Mouse (Mus musculus) thymus, adult 18-20 months (tissue): Measurements from ENCODE around the gene Parp12.

ENCODE experiments used
- DNase-seq, 2 experiments: peaks; one replicate each; pipeline ENCODE4 v3.0.0; 2022; ENCODE audit warnings: mixed read lengths in 2 of 2

The Parp12 gene

GRCm38 (mm10) chr6:39117584-39118455, at the start of gene Parp12:
Parp12 (minus strand) TSS chr6:39118349.
- peak; percentile 34 to 35 for DNase-seq

DNA sequence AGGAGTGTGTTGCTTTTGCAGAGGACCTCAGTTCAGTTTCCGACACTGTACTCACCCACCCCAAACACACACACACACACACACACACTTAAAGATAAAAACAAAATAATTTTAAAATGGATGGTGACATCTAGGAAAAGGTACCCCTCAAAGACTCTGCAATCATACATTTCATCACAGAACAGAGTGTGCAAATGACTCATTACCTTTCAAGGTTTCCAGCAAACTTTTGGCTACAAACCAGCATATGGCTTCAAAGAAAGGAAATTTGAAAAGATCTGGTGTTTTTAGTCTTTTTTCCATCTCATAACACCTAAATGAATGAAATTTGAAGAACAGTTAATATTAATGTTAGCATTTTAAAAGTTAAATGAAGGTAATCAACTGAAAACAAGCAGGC, 46.7 kb upstream of the Parp12 start:
- no peak for DNase-seq

GRCm38 (mm10) chr6:39161975-39162374, 43.8 kb upstream of the Parp12 start:
- no peak for DNase-seq

- no peak for DNase-seq
These were observed 27.9 kb upstream of the Parp12 start for GRCm38 (mm10) chr6:39146041-39146440.

DNA sequence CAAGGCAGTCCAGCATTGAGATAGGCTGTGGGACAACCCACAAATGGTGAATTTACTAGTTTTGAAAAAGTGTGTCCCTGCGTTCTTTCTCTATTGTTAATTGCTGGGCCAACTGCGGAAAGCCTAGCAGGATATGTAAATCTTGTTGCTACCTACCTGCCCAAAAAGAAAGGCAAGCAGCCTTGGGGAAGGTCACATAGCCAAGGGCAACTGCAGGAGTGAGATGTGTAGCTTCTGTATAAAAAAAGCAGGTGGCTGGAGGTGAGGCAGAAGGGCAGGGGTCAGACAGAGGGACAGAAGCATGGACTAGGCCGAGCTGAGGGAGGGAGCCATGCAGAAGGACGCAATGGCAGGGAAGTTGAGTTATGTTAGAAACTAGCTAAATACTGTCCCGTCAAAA, 14.4 kb upstream of the Parp12 start:
- DNase-seq, result no peak

GRCm38 (mm10) chr6:39131480-39131879, 13.3 kb upstream of the Parp12 start:
- no peak for DNase-seq

- DNase-seq, result no peak
These were observed 6.6 kb upstream of the Parp12 start for GRCm38 (mm10) chr6:39124719-39125118.

GRCm38 (mm10) chr6:39120685-39121084, 2.5 kb upstream of the Parp12 start:
- no peak for DNase-seq

DNA sequence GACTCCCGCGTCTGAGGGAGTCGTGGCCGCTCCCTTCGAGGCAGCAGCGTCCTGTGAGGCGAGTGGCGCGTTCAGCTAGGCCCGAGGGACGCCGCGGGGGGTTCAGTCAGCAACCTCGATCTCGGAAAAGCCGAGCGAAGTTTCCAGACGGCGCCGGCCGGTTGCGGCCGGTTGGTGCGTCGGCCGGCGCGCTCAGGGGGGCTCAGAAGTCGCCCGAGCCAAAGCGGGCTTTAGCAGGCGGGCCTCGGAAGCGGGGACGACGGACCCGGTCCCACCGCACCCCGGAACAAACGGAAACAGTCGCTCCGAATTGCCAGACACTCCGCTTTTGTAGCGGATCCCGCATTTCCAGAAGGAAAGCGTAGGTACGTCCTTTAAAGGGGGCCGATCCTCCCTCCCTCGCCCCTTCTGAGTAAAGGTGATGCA, 320 bp upstream of the Parp12 start:
- no peak for DNase-seq

- no peak for DNase-seq
These were observed 2.7 kb downstream of the Parp12 start for GRCm38 (mm10) chr6:39115438-39115837.

DNA sequence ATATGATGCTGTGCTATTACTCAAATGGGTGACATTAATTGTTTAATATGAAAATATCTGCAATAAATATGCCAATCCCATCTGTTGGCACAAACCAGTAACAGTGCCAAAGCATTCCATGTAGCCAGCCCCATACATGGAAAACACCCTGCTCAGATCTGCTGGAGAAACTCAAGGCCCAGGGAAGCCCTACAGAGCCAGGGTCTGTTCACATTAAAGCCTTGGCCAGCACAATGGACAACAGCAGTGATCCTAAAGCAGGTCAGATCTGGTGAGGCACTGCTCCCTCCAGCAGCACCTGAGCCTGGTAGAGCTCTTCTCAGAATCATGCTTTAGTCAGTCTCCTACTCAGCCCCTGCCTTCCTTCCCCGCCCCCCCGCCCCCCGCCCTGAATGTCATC, 5.0 kb downstream of the Parp12 start:
- DNase-seq, result no peak

GRCm38 (mm10) chr6:39112701-39113100, 5.4 kb downstream of the Parp12 start:
- no peak for DNase-seq

DNA sequence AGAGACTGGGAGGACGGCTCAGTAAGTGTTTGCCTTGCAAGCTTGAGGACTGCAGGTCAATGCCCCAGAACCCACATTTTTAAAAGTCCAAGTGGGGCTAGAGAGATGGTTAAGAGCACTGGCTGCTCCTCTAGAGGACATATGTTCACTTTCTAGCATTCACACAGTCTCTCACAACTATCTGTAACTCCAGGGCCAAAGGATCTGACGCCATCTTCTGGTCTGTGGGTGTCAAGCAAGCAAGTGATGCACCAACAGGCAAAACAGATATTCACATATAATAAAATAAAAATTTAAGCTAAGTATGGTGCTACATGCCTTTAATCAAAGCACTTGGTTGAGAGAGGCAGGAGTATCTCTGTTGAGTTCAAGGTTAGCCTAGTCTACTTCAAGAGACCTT, 11.3 kb downstream of the Parp12 start:
- no peak for DNase-seq

DNA sequence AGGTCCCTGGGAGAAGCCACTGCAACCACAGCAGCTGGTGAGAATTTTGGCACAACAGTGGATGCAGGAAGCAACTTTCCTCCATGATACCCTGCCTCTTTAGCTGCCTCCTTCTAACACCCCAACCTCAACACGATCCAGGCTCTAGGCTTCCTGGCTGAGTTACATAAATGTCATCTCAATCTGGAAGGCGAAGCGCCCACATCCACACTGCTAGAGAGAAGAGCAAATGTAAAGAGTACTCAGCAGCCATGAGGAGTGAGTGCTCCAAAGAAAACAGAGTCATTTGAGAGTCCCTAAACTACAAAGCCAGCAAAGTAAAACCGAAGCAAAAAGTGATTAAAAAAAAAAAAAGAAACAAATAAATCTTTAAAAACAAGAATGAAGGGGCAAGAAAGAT, 13.5 kb downstream of the Parp12 start:
- no peak for DNase-seq

- no peak for DNase-seq
These were observed 41.7 kb downstream of the Parp12 start for GRCm38 (mm10) chr6:39076498-39076897.

DNA sequence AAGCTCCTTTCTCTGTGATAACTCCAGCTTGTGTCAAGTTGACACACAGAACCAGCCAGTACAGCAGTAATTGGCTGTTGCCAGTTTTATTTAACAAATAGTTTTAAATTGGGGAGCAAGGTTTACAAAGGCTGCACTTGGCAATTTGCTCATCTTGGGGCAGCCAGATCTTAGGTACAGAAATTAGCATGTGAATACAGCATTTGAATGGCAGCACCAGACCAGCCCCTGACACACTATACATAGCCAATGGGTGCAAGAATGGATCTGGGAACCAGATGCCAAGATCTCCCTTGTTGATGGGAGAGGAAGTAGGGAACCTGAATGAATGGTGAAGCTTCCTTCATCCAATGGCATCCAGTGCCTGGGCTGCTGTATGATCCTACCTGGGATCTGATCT, 44.0 kb downstream of the Parp12 start:
- DNase-seq, result no peak

GRCm38 (mm10) chr6:39072664-39073063, 45.5 kb downstream of the Parp12 start:
- DNase-seq, result no peak

DNA sequence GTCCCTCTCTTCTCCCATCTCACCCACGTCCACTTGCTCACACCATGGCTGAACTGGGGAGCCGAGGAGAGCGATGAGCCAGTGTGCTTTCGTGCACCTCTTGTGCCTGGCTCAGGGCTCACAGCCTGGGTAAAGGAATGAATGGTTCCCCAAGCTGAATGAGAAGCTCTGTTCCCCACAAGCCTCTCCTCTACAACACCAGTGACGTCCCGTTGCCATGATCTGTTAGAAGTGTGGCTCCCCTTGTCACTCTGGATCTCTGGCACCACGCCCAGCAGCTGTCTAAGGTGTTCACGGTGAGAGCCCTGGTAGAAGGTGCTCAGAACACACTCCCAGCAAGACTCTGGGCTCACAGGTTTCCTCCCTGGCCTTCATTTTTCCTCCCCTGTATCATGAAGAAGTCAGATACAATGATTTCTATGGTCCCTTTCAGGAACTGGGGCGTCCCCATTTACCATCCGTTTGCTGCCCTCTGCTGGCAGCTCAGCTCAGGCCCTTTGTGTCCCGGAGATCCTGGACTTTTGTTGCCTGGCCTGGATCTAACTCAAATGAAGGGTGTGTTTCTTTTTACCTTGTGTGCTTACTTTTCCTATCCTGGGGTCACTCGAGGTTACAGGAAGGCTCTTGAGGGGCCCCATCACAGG, 51.1 kb downstream of the Parp12 start:
- DNase-seq, result peak in 1 of 2 experiments; percentile 11

DNA sequence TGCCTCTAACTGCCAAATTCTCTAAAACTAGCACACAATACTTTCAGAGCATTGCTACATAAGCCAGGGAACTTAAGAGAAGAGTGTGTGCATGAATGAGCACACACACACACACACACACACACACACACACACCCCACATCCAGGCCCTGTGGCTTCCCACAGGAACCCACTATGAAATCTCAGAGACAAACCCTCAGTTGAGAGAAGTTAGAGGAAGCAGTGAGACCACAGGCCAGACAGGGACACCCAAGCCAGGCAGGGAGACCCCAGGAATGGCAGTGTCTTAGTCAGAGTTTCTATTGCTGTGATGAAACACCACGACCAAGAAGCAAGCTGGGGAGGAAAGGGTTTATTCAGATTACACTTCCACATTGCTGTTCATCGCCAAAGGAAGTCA, 54.6 kb downstream of the Parp12 start:
- DNase-seq, result no peak

DNA sequence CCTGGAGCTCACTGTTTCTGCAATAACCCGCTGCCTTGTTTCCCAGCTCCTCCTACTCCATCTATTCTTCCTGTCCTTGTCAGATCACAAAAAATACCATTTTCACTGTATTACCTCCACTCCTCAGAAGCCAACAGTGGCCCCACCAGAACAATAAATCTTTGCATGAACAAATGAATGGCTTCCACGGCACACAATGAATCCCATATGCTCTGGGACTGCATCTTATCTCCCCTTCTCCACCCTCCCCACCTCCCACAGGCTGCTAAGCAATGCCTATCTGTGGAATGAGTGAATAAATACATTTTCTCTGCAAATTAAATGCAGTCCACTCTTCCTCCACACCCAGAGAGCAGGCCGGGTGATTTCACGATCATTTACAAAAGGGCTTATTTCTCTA, 57.0 kb downstream of the Parp12 start:
- no peak for DNase-seq

- no peak for DNase-seq
These were observed 58.3 kb downstream of the Parp12 start for GRCm38 (mm10) chr6:39059547-39060497.

DNA sequence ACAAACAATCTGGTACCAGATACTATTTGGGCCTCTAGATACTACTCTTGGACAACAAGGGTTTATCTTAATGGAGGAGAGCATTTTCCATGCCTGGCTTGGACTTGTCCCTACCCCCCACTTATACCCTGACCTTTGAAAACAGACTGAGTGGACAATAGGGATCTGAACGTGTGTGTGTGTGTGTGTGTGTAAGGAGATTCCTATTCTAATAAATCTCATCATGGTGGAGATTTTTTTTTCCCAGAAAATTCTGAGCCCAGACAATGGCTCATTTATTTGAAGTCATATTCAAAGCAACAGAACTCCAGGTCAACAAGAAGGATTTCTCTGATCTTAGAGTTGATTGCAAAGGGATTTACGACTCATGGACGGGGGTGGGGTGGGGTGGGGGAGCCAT, 59.2 kb downstream of the Parp12 start:
- DNase-seq, result no peak

DNA sequence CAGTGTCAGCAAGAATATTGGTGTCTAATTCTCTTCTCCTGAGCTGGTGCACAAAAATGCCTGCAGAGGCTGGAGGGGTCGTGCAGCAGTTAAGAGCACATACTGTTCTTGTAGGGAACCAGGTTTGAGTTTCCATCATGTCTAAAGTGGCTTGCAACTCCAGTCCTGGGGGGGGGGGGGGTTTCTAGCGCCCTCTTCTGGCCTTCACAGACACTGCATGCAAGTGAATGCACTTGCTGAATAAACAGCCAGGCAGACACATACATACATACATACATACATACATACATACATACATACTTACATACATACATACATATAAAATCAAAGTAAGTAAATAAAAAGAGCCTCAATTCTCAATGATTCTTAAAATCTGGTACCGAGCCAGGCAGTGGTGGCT, 59.8 kb downstream of the Parp12 start:
- no peak for DNase-seq
